Mouse (Mus musculus) heart, adult 2 months (tissue): ENCODE data around the gene Zbtb17.

Source experiments
- CTCF ChIP-seq: fragments of 200-600 bp; IDR thresholded peaks from 2 replicates; pipeline ENCODE4 v1.8.1; 2022; ENCODE audit warnings: antibody characterized with exemption, mild to moderate bottlenecking, moderate library complexity
- EP300 ChIP-seq: fragments of 200-500 bp; IDR thresholded peaks from 2 replicates; pipeline ENCODE4 v1.6.1; 2011; ENCODE audit warnings: low read depth, low read length, control low read depth; ENCODE audit not compliant: insufficient read depth
- POLR2A ChIP-seq: fragments of 200-500 bp; IDR thresholded peaks from 2 replicates; pipeline ENCODE4 v1.6.1; 2011; ENCODE audit warnings: mild to moderate bottlenecking, low read depth, low read length, control low read depth; ENCODE audit not compliant: insufficient read depth

- TF ChIP-seq CTCF (no peak), POLR2A (no peak), EP300 (no peak)
These were observed 11.1 kb downstream of the Zbtb17 start for GRCm38 (mm10) chr4:141455526-141455925.
